Mouse (Mus musculus) heart, embryonic 14.5 days (tissue): ENCODE measurements around the gene Aff3. TPM values are rescaled to one million over a fixed set of nuclear protein-coding genes. Genes with fewer than 3 reads are reported as not detected.

Experiments used
- ATAC-seq: fragments of 200-750 bp; cut with Nextera tagmentation; 2 replicates; pipeline ENCODE4 v1.8.0; 2017; ENCODE audit warnings: low read depth, moderate TSS enrichment; ENCODE audit not compliant: insufficient number of reproducible peaks, insufficient read depth, low FRiP score
- H3K27ac ChIP-seq, 2 experiments: fragments of 200-500 bp in 1 of 2; fragments of 300-500 bp in 1 of 2; sonication (generic) in 1 of 2; replicated peaks in 1 of 2; 2 replicates each; pipeline ENCODE4 v1.5.1; 2012 to 2014; ENCODE audit warnings: low read depth in 2 of 2, low read length in 2 of 2, control low read depth in 1 of 2, mild to moderate bottlenecking in 1 of 2, mixed read lengths in 1 of 2; ENCODE audit not compliant: control insufficient read depth in 1 of 2, insufficient read depth in 1 of 2
- H3K27me3 ChIP-seq: fragments of 300-500 bp; sonication (generic); 2 replicates; pipeline ENCODE4 v1.6.1; 2014; ENCODE audit warnings: mild to moderate bottlenecking, low read length, control low read depth; ENCODE audit not compliant: control insufficient read depth, insufficient read depth
- H3K36me3 ChIP-seq: fragments of 300-500 bp; sonication (generic); 2 replicates; pipeline ENCODE4 v1.6.1; 2014; ENCODE audit warnings: mild to moderate bottlenecking, control low read depth, low read length, mixed read lengths; ENCODE audit not compliant: control insufficient read depth, insufficient read depth
- H3K4me1 ChIP-seq, 2 experiments: fragments of 200-500 bp in 1 of 2; fragments of 300-500 bp in 1 of 2; sonication (generic) in 1 of 2; 2 replicates each; pipeline ENCODE4 v1.6.1; 2012 to 2014; ENCODE audit warnings: low read length in 2 of 2, control low read depth in 1 of 2, mixed read lengths in 1 of 2; ENCODE audit not compliant: control insufficient read depth in 2 of 2, insufficient read depth in 2 of 2
- H3K4me2 ChIP-seq: fragments of 300-500 bp; sonication (generic); 2 replicates; pipeline ENCODE4 v1.6.1; 2014; ENCODE audit warnings: mild to moderate bottlenecking, low read length
- H3K4me3 ChIP-seq, 2 experiments: fragments of 200-500 bp in 1 of 2; fragments of 300-500 bp in 1 of 2; sonication (generic) in 1 of 2; 2 replicates each; pipeline ENCODE4 v1.5.1; 2012 to 2014; ENCODE audit warnings: low read length in 2 of 2, mild to moderate bottlenecking in 2 of 2, control low read depth in 1 of 2, low read depth in 1 of 2, moderate library complexity in 1 of 2; ENCODE audit not compliant: control insufficient read depth in 1 of 2, insufficient read depth in 1 of 2
- H3K9ac ChIP-seq: fragments of 300-500 bp; sonication (generic); 2 replicates; pipeline ENCODE4 v1.6.1; 2014; ENCODE audit warnings: mild to moderate bottlenecking, low read length
- H3K9me3 ChIP-seq: fragments of 300-500 bp; sonication (generic); 2 replicates; pipeline ENCODE4 v1.6.1; 2016; ENCODE audit warnings: low read length, control low read depth; ENCODE audit not compliant: control insufficient read depth
- WGBS: fragments of 180-500 bp; shearing (Covaris S2); extraction: QIAGEN DNeasy Blood & Tissue Kit; methylation state at CpG from one replicate; pipeline ENCODE4 v1.1.7; 2014; 5-methylcytosine and 5-hydroxymethylcytosine counted together
- polyA plus RNA-seq: library from polyadenylated mRNA; unstranded; fragments of >200 nt; fragmentation: Nextera tagmentation; extraction: Ambion mirVana; gene quantifications from 2 replicates; pipeline ENCODE4 v1.2.1, GENCODE M21; 2014

Aff3 gene
- polyA plus RNA-seq, 1 experiment from 2014 or later: 4.1 TPM

GRCm38 (mm10) chr1:38212386-38212785 is 452.4 kb downstream of the Aff3 start:
- Histone ChIP-seq H3K4me1 (peaks cover 4 to 15% of the 10 kb centered on the region in 2 experiments; a peak in 3 of 4 replicates), H3K36me3 (no peaks in the 10 kb centered on the region), H3K4me2 (no peak overlapping the region), H3K27ac (no peak overlapping the region), H3K9ac (no peak overlapping the region), H3K9me3 (no peaks in the 10 kb centered on the region), H3K27me3 (no peaks in the 10 kb centered on the region), H3K4me3 (no peak overlapping the region)
- no peak for ATAC-seq
- WGBS: 41% methylated on average over 5 of the region's 5 CpGs

GRCm38 (mm10) chr1:38202475-38203183 is 462.1 kb downstream of the Aff3 start:
- Histone ChIP-seq H3K4me3 (no peak overlapping the region), H3K27me3 (no peaks in the 10 kb centered on the region), H3K27ac (no peak overlapping the region), H3K4me1 (peaks cover 5 to 14% of the 10 kb centered on the region in 2 experiments), H3K9me3 (no peaks in the 10 kb centered on the region), H3K36me3 (no peaks in the 10 kb centered on the region), H3K4me2 (no peak overlapping the region), H3K9ac (no peak overlapping the region)
- 65% methylated on average over 10 of the region's 10 CpGs for WGBS
- ATAC-seq: no peak

- 78% methylated on average over 3 of the region's 3 CpGs for WGBS
- H3K36me3 ChIP-seq: no peaks in the 10 kb centered on the region
Observed at GRCm38 (mm10) chr1:38201796-38202195, 463.0 kb downstream of the Aff3 start.

GRCm38 (mm10) chr1:38199669-38200635 is 464.8 kb downstream of the Aff3 start:
- H3K4me2 ChIP-seq: peak overlapping the region; percentile 27; the same call in 1 of the 2 replicates
- no peaks in the 10 kb centered on the region for H3K27me3 ChIP-seq
- no peak overlapping the region for H3K4me3 ChIP-seq
- no peak overlapping the region; the same call in 1 of the 2 replicates for H3K9ac ChIP-seq
- H3K36me3 ChIP-seq: no peaks in the 10 kb centered on the region
- WGBS: 58% methylated on average over 17 of the region's 17 CpGs
- H3K4me1 ChIP-seq: peaks cover 5 to 14% of the 10 kb centered on the region in 2 experiments
- H3K9me3 ChIP-seq: no peaks in the 10 kb centered on the region
- no peak; the same call in 1 of the 2 replicates for ATAC-seq
- H3K27ac ChIP-seq: peak overlapping the region; percentile 77 to 88

More at GRCm38 (mm10) chr1:38201796-38202195, 463.0 kb downstream of the Aff3 start:
- Histone ChIP-seq H3K27me3 (no peaks in the 10 kb centered on the region), H3K4me2 (no peak overlapping the region), H3K4me3 (no peak overlapping the region), H3K27ac (no peak overlapping the region), H3K9me3 (no peaks in the 10 kb centered on the region), H3K9ac (no peak overlapping the region), H3K4me1 (peaks cover 5 to 14% of the 10 kb centered on the region in 2 experiments)
- no peak for ATAC-seq

GRCm38 (mm10) chr1:38198393-38199029 is 466.2 kb downstream of the Aff3 start:
- Histone ChIP-seq H3K27ac (no peak overlapping the region), H3K4me2 (no peak overlapping the region), H3K27me3 (no peaks in the 10 kb centered on the region), H3K4me3 (no peak overlapping the region), H3K9me3 (no peaks in the 10 kb centered on the region), H3K9ac (no peak overlapping the region), H3K36me3 (no peaks in the 10 kb centered on the region), H3K4me1 (peaks cover 5 to 14% of the 10 kb centered on the region in 2 experiments)
- WGBS: 89% methylated on average over 15 of the region's 15 CpGs
- no peak for ATAC-seq

- H3K36me3 ChIP-seq: no peaks in the 10 kb centered on the region
- H3K27me3 ChIP-seq: no peaks in the 10 kb centered on the region
- no peak overlapping the region for H3K27ac ChIP-seq
- H3K9me3 ChIP-seq: no peaks in the 10 kb centered on the region
- H3K4me2 ChIP-seq: no peak overlapping the region
- WGBS: 87% methylated on average over 8 of the region's 8 CpGs
- no peak overlapping the region for H3K4me3 ChIP-seq
- no peak for ATAC-seq
- H3K9ac ChIP-seq: no peak overlapping the region
- H3K4me1 ChIP-seq: peaks cover 5 to 14% of the 10 kb centered on the region in 2 experiments
Observed at GRCm38 (mm10) chr1:38197145-38197682, 467.5 kb downstream of the Aff3 start.

- ATAC-seq: no peak
- H3K27ac ChIP-seq: no peak overlapping the region
- no peak overlapping the region for H3K4me3 ChIP-seq
- peaks cover 5 to 12% of the 10 kb centered on the region in 2 experiments for H3K4me1 ChIP-seq
- H3K4me2 ChIP-seq: no peak overlapping the region
- H3K9ac ChIP-seq: no peak overlapping the region
- H3K36me3 ChIP-seq: no peaks in the 10 kb centered on the region
- WGBS: 82% methylated on average over 3 of the region's 3 CpGs
- no peaks in the 10 kb centered on the region for H3K27me3 ChIP-seq
- H3K9me3 ChIP-seq: no peaks in the 10 kb centered on the region
Observed at GRCm38 (mm10) chr1:38195721-38196120, 469.0 kb downstream of the Aff3 start.
